Mouse (Mus musculus): ENCODE data around the gene Ubap2. TPM values are rescaled to one million over a fixed set of nuclear protein-coding genes. Genes with fewer than 3 reads are reported as not detected.

Gene Ubap2
- polyA plus RNA-seq, 1 experiment from 2014 or later: 50.1 TPM

DNA sequence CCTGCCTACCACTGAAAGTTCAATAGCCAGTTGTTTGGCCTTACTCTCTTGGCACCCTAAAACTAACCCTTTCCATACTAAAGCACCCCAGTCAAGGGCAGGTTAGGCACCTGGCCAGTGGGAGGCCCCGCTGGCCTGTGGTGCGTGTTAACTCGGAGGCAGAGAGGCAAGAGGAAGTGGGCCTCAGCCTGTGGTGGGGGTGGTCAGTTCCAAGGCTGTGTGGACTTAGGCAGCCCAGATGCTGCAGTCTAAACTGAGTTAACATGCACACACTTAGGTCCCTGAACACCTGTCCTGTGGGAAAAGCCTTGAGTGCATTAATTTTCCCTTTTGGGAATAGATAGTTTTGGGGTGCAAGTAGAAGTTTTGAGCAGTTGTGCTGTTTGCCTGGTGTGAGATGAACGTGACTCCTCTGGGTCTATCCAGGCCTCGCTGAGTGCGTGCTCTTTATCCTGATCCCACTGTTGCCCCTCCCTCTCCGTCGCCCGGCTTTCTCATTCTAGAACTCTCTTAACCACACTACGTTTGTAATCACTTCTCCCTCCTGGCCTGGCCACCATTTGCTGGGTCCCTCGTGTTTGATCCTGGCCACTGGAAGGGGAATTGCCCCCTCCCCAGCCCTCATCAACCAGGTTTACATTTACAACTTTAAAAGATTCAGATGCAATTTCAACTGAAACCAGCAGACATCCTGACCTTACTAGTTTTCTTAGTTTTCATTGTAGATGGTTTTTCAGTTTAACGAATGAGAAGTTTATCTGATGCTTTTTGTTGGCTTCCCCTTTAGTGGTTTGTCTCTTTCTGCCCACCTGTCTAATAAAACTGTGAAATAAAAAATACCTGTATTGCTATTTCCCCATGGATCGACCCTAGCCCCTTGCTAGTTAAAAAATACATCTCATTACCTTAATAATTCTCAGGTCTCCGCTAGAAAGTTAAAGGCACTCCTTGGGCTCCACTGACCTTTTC is 82.1 kb downstream of the Ubap2 start:
- H3K36me3 ChIP-seq (ENCODE audit: control insufficient read depth, insufficient read depth, low read length): peaks cover 43% of the 10 kb centered on the region
- peak overlapping the region; percentile 29; the same call in 1 of the 2 replicates for H3K27ac ChIP-seq (ENCODE audit: low read depth, low read length)
- ATAC-seq: no peak
- no peak overlapping the region for H3K4me3 ChIP-seq (ENCODE audit: low read length)
- no peaks in the 10 kb centered on the region for H3K27me3 ChIP-seq (replicated peaks; ENCODE audit: control insufficient read depth, insufficient read depth, low read length)
- no peak overlapping the region for H3K9ac ChIP-seq (ENCODE audit: low read depth, low read length)
- WGBS: 77% methylated on average over 14 of the region's 14 CpGs
- no peak overlapping the region for H3K4me2 ChIP-seq (ENCODE audit: low read length)
- no peaks in the 10 kb centered on the region for H3K9me3 ChIP-seq (ENCODE audit: control insufficient read depth, low read length)
- no peaks in the 10 kb centered on the region for H3K4me1 ChIP-seq (ENCODE audit: control insufficient read depth, insufficient read depth, low read depth, low read length)

DNA sequence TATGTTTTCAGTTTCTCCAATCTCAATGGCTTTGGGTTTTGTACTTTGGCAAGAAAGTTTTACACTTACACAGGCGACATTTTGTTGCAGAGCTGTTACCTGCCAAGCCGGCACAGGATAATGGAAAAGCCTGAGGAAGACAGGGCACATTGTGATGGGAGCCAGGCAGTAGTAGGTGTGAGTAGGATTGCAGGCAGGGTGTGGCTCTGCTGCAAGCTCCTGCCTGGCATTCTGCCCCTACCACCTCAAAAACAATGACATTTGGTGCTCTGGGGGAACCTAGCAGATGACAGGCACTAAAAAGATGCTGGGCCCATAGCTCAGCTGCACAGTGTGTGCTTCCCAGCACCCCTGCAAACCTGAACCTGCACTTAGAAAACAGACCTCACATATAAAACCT is 85.1 kb downstream of the Ubap2 start:
- Histone ChIP-seq H3K9ac (ENCODE audit: low read depth, low read length) (no peak overlapping the region), H3K4me1 (ENCODE audit: control insufficient read depth, insufficient read depth, low read depth, low read length) (no peaks in the 10 kb centered on the region), H3K27ac (ENCODE audit: low read depth, low read length) (no peak overlapping the region), H3K36me3 (ENCODE audit: control insufficient read depth, insufficient read depth, low read length) (peaks cover 34% of the 10 kb centered on the region), H3K27me3 (replicated peaks; ENCODE audit: control insufficient read depth, insufficient read depth, low read length) (no peaks in the 10 kb centered on the region), H3K4me2 (ENCODE audit: low read length) (no peak overlapping the region), H3K9me3 (ENCODE audit: control insufficient read depth, low read length) (no peaks in the 10 kb centered on the region), H3K4me3 (ENCODE audit: low read length) (no peak overlapping the region)
- WGBS: 89% methylated on average over 2 of the region's 2 CpGs
- ATAC-seq: no peak

- H3K27ac ChIP-seq (ENCODE audit: low read depth, low read length): no peak overlapping the region
- no peaks in the 10 kb centered on the region for H3K4me1 ChIP-seq (ENCODE audit: control insufficient read depth, insufficient read depth, low read depth, low read length)
- WGBS: 80% methylated on average over 15 of the region's 15 CpGs
- no peaks in the 10 kb centered on the region for H3K9me3 ChIP-seq (ENCODE audit: control insufficient read depth, low read length)
- no peaks in the 10 kb centered on the region; the same call in none of the 2 replicates for H3K36me3 ChIP-seq (ENCODE audit: control insufficient read depth, insufficient read depth, low read length)
- no peak overlapping the region for H3K4me2 ChIP-seq (ENCODE audit: low read length)
- ATAC-seq: no peak
- no peak overlapping the region for H3K4me3 ChIP-seq (ENCODE audit: low read length)
- no peak overlapping the region for H3K9ac ChIP-seq (ENCODE audit: low read depth, low read length)
- H3K27me3 ChIP-seq (replicated peaks; ENCODE audit: control insufficient read depth, insufficient read depth, low read length): no peaks in the 10 kb centered on the region
Observed at GRCm38 (mm10) chr4:41179825-41180725, 94.9 kb downstream of the Ubap2 start.

DNA sequence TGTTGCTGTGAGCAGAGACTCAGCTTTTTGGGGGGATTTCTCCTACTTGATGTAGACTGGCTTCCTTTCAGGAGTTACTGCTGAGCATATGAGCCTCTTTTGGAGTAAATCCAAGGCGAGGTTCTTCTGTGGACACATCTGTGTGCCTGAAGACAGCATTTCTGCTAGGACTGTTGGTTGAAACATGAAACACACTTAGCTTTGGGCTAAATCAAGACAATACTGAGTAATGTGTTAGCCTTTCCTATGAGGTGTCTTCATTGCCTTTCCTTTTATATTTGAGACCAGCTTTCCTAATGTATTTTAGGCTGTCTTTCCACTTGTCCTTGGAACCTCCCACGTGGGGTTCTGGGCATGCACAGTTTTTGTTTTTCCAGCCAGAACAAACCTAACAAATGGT is 100.3 kb downstream of the Ubap2 start:
- Histone ChIP-seq H3K27me3 (replicated peaks; ENCODE audit: control insufficient read depth, insufficient read depth, low read length) (no peaks in the 10 kb centered on the region), H3K4me2 (ENCODE audit: low read length) (no peak overlapping the region), H3K9ac (ENCODE audit: low read depth, low read length) (no peak overlapping the region), H3K4me3 (ENCODE audit: low read length) (no peak overlapping the region), H3K4me1 (ENCODE audit: control insufficient read depth, insufficient read depth, low read depth, low read length) (no peaks in the 10 kb centered on the region), H3K36me3 (ENCODE audit: control insufficient read depth, insufficient read depth, low read length) (no peaks in the 10 kb centered on the region; the same call in none of the 2 replicates), H3K27ac (ENCODE audit: low read depth, low read length) (no peak overlapping the region), H3K9me3 (ENCODE audit: control insufficient read depth, low read length) (no peaks in the 10 kb centered on the region)
- no peak for ATAC-seq
- 87% methylated on average over 2 of the region's 2 CpGs for WGBS

DNA sequence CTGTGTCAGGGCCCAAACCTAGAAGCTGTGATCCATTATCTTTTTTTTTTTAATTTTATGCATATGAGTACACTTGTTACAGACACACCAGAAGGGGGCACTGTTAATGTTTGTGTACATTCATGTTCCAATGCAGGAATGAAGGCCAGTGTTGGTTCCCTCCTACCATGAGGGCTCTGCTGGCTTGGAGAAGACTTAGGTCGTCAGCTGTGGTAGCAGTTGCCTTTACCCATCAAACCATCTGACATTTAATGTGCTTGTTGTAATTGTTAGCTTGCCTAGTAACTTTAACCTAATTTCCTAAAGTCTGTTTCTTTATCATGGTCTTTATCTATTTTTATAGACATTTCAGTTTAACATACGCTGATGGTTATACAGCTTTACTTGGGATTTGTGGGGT is 104.0 kb downstream of the Ubap2 start:
- Histone ChIP-seq H3K4me1 (ENCODE audit: control insufficient read depth, insufficient read depth, low read depth, low read length) (no peaks in the 10 kb centered on the region), H3K27me3 (replicated peaks; ENCODE audit: control insufficient read depth, insufficient read depth, low read length) (no peaks in the 10 kb centered on the region), H3K27ac (ENCODE audit: low read depth, low read length) (no peak overlapping the region), H3K4me3 (ENCODE audit: low read length) (no peak overlapping the region), H3K9me3 (ENCODE audit: control insufficient read depth, low read length) (no peaks in the 10 kb centered on the region), H3K4me2 (ENCODE audit: low read length) (no peak overlapping the region), H3K36me3 (ENCODE audit: control insufficient read depth, insufficient read depth, low read length) (no peaks in the 10 kb centered on the region; the same call in 1 of the 2 replicates), H3K9ac (ENCODE audit: low read depth, low read length) (no peak overlapping the region)
- WGBS: 84% methylated on average over 2 of the region's 2 CpGs
- no peak for ATAC-seq

DNA sequence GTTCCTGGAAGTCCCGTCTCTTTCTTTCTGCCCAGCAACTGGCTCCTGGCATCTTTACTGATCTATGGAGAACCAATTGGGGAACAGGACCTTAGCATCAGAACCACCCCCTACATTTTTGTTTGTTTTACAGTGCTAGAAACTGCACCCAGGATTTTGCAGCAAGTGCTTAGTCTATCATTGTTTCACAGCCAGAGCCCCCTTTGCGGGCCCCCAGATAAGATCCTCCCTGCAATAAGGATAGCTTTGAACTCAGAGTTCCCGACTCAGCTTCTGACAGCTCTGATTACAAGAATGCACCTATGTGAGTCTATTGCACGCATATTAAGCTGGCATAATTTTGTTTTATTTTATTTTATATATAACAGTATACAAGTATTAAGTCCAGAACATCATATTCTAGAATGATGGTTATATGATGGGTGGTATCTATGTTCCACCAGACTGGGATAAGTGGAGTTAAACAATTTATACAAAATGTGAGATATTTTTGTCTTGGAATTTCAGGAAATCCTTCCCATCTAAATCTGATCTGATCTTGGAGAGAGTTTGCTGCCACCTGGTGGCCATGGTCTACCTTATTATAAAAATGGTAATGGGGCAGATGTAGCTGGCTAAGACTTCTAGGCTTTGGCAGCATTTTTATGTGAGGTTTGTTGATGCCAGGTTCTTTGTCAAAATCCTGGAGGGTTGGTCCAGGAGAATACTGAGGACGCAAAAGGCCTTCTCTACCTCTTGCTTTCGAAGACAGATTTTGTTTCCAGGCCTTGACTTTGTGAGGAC is 109.1 kb downstream of the Ubap2 start:
- WGBS: 69% methylated on average over 6 of the region's 6 CpGs
- Histone ChIP-seq H3K36me3 (ENCODE audit: control insufficient read depth, insufficient read depth, low read length) (no peaks in the 10 kb centered on the region), H3K4me3 (ENCODE audit: low read length) (no peak overlapping the region), H3K9me3 (ENCODE audit: control insufficient read depth, low read length) (no peaks in the 10 kb centered on the region), H3K27me3 (replicated peaks; ENCODE audit: control insufficient read depth, insufficient read depth, low read length) (no peaks in the 10 kb centered on the region), H3K9ac (ENCODE audit: low read depth, low read length) (no peak overlapping the region), H3K4me2 (ENCODE audit: low read length) (no peak overlapping the region), H3K27ac (ENCODE audit: low read depth, low read length) (no peak overlapping the region), H3K4me1 (ENCODE audit: control insufficient read depth, insufficient read depth, low read depth, low read length) (no peaks in the 10 kb centered on the region)
- peak; percentile 56 for ATAC-seq

GRCm38 (mm10) chr4:41164974-41165373 is 110.0 kb downstream of the Ubap2 start:
- H3K4me1 ChIP-seq (ENCODE audit: control insufficient read depth, insufficient read depth, low read depth, low read length): no peaks in the 10 kb centered on the region
- no peak overlapping the region for H3K4me3 ChIP-seq (ENCODE audit: low read length)
- no peaks in the 10 kb centered on the region for H3K9me3 ChIP-seq (ENCODE audit: control insufficient read depth, low read length)
- H3K27me3 ChIP-seq (replicated peaks; ENCODE audit: control insufficient read depth, insufficient read depth, low read length): no peaks in the 10 kb centered on the region
- no peak overlapping the region for H3K9ac ChIP-seq (ENCODE audit: low read depth, low read length)
- no peaks in the 10 kb centered on the region for H3K36me3 ChIP-seq (ENCODE audit: control insufficient read depth, insufficient read depth, low read length)
- no peak overlapping the region for H3K4me2 ChIP-seq (ENCODE audit: low read length)
- peak overlapping the region; percentile 35 for H3K27ac ChIP-seq (ENCODE audit: low read depth, low read length)
- no peak for ATAC-seq
- 21% methylated on average over 2 of the region's 2 CpGs for WGBS

DNA sequence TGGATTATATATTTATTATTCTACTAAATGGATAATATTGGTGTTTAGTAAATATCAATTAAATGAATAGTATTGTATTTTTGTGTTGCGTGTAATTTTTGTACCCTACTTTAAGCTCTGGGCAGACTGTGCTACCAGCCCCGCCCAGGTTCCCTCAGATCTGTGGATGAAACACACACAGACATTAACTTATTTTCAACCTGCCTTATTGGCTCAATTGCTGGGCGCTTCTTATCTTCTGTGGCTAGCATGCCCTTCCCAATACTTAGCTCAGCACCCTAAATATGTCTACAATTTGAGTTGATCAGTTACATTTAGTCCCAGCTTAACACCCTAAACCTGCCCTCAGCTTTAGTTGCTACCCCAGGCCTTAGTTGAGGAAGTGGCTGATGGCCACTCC is 113.7 kb downstream of the Ubap2 start:
- Histone ChIP-seq H3K9ac (ENCODE audit: low read depth, low read length) (no peak overlapping the region), H3K4me1 (ENCODE audit: control insufficient read depth, insufficient read depth, low read depth, low read length) (peaks cover 4% of the 10 kb centered on the region; the same call in 1 of the 2 replicates), H3K36me3 (ENCODE audit: control insufficient read depth, insufficient read depth, low read length) (no peaks in the 10 kb centered on the region), H3K4me2 (ENCODE audit: low read length) (no peak overlapping the region), H3K27me3 (replicated peaks; ENCODE audit: control insufficient read depth, insufficient read depth, low read length) (no peaks in the 10 kb centered on the region), H3K27ac (ENCODE audit: low read depth, low read length) (no peak overlapping the region), H3K4me3 (ENCODE audit: low read length) (no peak overlapping the region), H3K9me3 (ENCODE audit: control insufficient read depth, low read length) (no peaks in the 10 kb centered on the region)
- ATAC-seq: no peak
- 100% methylated on average over 3 of the region's 3 CpGs for WGBS
